Mouse (Mus musculus) thymus, postnatal 0 days (tissue): ENCODE data around the gene Map3k5. TPM values are rescaled to one million over a fixed set of nuclear protein-coding genes. Genes with fewer than 3 reads are reported as not detected.
A peak's percentile ranks its signal among the peaks of the same experiment; 100 is the strongest.

Experiments
- DNase-seq: peaks from one replicate; pipeline ENCODE4 v3.0.0-alpha.2; 2015; ENCODE audit warnings: low spot score
- polyA plus RNA-seq: library from polyadenylated mRNA; unstranded; fragments of >200 nt; fragmentation: Nextera tagmentation; extraction: Ambion mirVana; gene quantifications from 2 replicates; pipeline ENCODE4 v1.2.1, GENCODE M21; 2015

Map3k5 gene
- polyA plus RNA-seq, 1 experiment from 2014 or later, result 3.3 TPM

- DNase-seq, result peak; percentile 48
Observed at GRCm38 (mm10) chr10:20149121-20149834, 215.0 kb downstream of the Map3k5 start.

- DNase-seq, result peak; percentile 32
Observed at GRCm38 (mm10) chr10:20149835-20150355, 215.6 kb downstream of the Map3k5 start.

DNA sequence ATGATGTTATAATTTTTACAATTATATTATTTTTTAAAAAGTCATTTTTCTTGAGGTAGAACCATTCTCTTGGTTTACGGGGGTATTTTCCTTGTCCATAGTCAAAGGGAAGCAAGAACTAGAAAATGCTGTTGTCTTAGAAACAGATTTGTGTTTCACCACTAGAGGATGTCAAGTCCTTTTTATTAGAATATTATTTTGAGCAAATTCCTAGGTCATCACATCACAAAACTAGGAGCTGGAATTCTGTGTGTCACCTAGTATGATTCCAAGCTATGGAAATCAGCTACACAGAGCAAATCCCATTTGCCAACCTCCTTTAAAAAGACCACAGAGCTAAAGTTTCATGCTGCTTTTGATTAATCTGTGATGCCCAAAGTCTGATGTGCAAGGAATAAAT lies 217.9 kb downstream of the Map3k5 start:
- no peak for DNase-seq

- no peak for DNase-seq
Observed at GRCm38 (mm10) chr10:20153507-20153906, 219.2 kb downstream of the Map3k5 start.

DNA sequence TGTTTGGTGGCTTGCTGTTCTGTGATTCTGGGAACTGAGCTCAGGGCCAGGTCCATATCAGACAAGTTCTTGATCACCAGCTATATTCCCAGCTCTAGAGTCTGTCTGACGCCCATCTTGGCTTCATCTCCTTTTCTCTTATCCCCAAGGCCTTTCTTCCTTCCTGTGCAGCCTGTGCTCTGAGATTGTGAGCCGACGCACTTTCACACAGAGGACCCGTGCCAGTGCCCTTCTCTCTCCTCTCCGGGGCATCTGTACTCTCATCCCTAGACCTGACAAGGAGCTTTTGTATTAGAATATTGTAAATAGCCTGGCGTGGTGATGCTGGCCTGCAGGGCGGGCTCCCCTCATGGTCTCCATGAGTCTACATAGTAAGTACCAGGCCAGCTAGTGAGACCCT lies 221.1 kb downstream of the Map3k5 start:
- DNase-seq, result no peak

DNA sequence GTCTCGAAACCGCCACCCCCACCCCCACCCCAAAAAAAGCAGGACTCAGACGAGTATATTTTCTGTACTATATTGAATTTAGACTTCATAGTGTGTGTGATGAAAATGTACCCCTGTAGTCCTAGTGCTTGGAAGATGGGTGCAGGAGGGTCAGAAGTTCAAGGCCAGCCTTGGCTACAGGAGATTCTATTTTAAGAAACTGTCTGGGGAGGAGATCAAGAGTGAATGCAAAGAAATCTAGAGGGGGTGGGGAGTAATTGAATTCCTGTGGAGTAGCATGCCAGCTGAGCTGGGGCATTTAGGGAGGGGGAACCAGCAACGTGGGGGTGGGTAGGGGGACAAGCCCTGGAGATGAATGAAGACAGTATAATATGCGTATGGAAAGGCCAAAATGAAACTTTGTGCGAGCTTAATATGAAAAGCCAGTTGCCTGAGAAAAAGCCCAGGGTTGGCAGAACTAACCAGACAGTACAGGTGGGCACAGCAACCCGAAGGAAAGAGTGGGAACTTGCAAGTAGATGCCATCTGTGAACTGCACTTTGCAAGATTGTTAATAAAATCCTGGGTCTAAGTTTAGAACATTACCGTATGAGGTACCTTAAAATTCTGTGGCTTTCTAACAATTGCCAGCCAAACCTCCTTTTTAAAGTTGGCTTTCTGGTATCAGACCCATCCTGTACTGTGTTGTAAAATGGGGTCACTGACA lies 222.9 kb downstream of the Map3k5 start:
- DNase-seq, result no peak

- DNase-seq, result no peak
Observed at GRCm38 (mm10) chr10:20158756-20159155, 224.5 kb downstream of the Map3k5 start.

GRCm38 (mm10) chr10:20159308-20159707 lies 225.0 kb downstream of the Map3k5 start:
- no peak for DNase-seq

GRCm38 (mm10) chr10:20160914-20161313 lies 226.6 kb downstream of the Map3k5 start:
- DNase-seq, result no peak

- DNase-seq, result no peak
Observed at GRCm38 (mm10) chr10:20164810-20165209, 230.5 kb downstream of the Map3k5 start.

- DNase-seq, result no peak
Observed at GRCm38 (mm10) chr10:20166797-20167196, 232.5 kb downstream of the Map3k5 start.

- no peak for DNase-seq
Observed at GRCm38 (mm10) chr10:20167467-20167866, 233.2 kb downstream of the Map3k5 start.

- DNase-seq, result no peak
Observed at GRCm38 (mm10) chr10:20169182-20169674, 235.0 kb downstream of the Map3k5 start.

- no peak for DNase-seq
Observed at GRCm38 (mm10) chr10:20169927-20170604, 235.8 kb downstream of the Map3k5 start.

- peak; percentile 42 for DNase-seq
Observed at GRCm38 (mm10) chr10:20170605-20171088, 236.4 kb downstream of the Map3k5 start.

DNA sequence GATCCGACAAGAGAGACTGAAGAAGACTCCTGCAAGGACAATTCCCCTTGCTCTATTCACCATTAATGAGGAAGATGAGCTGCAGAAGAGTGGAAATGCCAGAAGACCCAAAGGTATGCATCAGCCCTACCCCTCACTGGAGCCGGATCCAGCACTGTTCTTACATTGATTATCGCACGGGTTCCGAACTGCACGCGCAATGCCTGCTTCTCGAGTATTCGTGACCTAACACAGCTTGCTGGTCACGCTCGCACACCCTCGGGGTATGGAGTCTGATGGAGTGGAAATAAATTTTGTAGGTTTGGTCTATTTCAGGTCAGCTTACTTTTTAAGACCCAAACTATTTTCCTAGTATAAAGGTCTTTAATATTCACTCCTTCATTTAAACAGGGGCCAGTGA lies 236.9 kb downstream of the Map3k5 start:
- DNase-seq, result no peak

DNA sequence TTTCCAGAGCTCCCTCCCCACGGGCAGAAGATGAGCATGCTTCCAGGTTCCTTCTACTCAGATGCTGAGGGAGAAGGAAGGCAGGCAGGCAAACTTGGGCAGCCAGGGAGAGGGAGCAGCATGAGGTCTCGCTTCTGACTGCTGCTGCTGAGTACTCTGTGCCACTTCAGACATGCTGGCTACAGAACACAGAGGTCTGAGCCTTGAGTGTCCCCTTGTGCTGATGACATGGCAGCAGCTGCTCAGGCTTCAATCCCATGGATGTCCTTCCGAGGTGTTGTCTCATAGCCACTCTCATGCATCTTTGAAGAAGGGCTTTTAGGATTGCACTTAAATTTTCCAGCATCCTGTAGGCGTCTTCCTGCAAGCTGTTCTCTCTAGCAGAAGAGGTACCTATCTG lies 237.5 kb downstream of the Map3k5 start:
- DNase-seq, result no peak

DNA sequence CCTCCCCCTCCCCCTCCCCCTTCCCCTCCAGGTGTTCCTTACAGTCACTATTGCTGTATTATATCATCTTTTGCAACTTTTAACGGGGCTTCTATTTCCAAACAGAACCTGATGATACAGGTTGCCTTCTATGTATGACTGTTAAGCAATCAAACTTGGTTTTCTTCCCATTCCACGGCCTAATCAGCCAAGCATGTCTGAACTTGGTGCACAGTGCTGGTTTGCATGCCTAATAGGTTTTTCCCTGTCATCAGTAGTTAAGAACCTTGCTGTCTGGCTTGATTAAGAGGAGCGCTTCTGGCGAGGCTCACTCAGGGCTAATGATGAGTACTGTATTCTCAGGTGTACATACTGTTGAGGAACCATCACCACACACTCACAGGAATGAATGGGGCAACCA lies 239.5 kb downstream of the Map3k5 start:
- no peak for DNase-seq

GRCm38 (mm10) chr10:20176054-20176453 lies 241.8 kb downstream of the Map3k5 start:
- DNase-seq, result no peak

DNA sequence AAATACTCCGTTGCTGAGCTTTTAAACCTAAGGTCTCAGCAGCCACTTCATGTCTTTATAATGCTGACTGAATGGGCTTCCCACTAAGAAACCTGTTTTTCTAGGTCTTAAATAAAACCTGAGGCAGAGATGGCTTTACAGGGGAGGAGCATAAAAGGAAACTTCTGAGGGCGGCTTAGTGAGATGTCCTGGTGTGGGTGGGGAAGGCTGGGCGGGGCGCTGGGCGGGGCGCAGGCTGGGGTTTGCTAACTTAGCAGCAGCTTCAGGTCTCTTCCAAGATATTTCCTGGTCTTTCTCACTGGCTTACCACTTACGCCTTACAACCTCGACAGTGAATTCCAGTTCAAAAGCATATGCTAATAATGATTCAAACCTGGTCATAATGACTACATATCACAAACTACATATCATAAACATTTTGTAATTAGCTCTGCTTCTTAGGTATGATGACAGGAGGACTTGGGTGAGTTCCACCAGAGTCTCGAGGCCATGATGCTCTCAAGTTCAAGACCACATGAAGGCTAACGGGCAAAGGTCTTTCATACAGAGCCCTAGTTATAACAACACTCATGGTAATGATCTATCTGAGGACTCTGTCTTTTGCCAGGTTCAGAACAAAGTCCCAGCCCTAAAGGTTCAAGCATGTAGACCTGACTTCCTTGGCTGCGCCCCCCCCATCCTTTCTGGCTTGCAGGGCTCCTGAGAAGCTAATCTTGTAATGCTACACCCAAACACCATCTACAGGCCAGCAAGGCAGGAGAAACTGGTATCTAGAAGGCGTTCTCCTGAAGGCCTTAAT lies 244.7 kb downstream of the Map3k5 start:
- peak; percentile 31 for DNase-seq

- DNase-seq, result peak; percentile 35
Observed at GRCm38 (mm10) chr10:20181198-20181597, 246.9 kb downstream of the Map3k5 start.
